Mouse (Mus musculus) hindbrain, embryonic 11.5 days (tissue): ENCODE measurements at regions not wholly inside any gene's neighbourhood (a gene's known extent, or its start where the extent isn't known, plus 50 kb on each side); places are given as distances from the start of the nearest gene placed in this dataset.

Source experiments
- ATAC-seq: fragments of 200-750 bp; cut with Nextera tagmentation; 2 replicates; pipeline ENCODE4 v1.8.0; 2017; ENCODE audit warnings: mild to moderate bottlenecking, moderate TSS enrichment, moderate library complexity; ENCODE audit not compliant: low FRiP score
- DNase-seq: peaks from one replicate; pipeline ENCODE4 v3.0.0-alpha.2; 2015; ENCODE audit warnings: low spot score
- H3K27ac ChIP-seq: fragments of 300-500 bp; sonication (generic); 2 replicates; pipeline ENCODE4 v1.5.1; 2014; ENCODE audit warnings: mild to moderate bottlenecking, low read depth, low read length
- H3K27me3 ChIP-seq: fragments of 300-500 bp; sonication (generic); 2 replicates; pipeline ENCODE4 v1.6.1; 2014; ENCODE audit warnings: mild to moderate bottlenecking, low read length, moderate library complexity, mixed read lengths; ENCODE audit not compliant: control insufficient read depth, insufficient read depth
- H3K36me3 ChIP-seq: fragments of 300-500 bp; sonication (generic); 2 replicates; pipeline ENCODE4 v1.6.1; 2014; ENCODE audit warnings: mild to moderate bottlenecking, low read length, moderate library complexity, mixed read lengths; ENCODE audit not compliant: control insufficient read depth, insufficient read depth
- H3K4me1 ChIP-seq: fragments of 300-500 bp; sonication (generic); replicated peaks from 2 replicates; pipeline ENCODE4 v1.6.1; 2014; ENCODE audit warnings: low read length, mixed read lengths; ENCODE audit not compliant: control insufficient read depth, insufficient read depth
- H3K4me2 ChIP-seq: fragments of 300-500 bp; sonication (generic); replicated peaks from 2 replicates; pipeline ENCODE4 v1.6.1; 2014; ENCODE audit warnings: mild to moderate bottlenecking, low read depth, low read length
- H3K4me3 ChIP-seq: fragments of 300-500 bp; sonication (generic); 2 replicates; pipeline ENCODE4 v1.5.1; 2014; ENCODE audit warnings: low read depth, low read length
- H3K9ac ChIP-seq: fragments of 300-500 bp; sonication (generic); 2 replicates; pipeline ENCODE4 v1.6.1; 2014; ENCODE audit warnings: low read depth, low read length
- H3K9me3 ChIP-seq: fragments of 300-500 bp; sonication (generic); 2 replicates; pipeline ENCODE4 v1.6.1; 2016; ENCODE audit warnings: low read length; ENCODE audit not compliant: control insufficient read depth
- WGBS: fragments of 180-500 bp; shearing (Covaris S2); extraction: QIAGEN DNeasy Blood & Tissue Kit; methylation state at CpG from one replicate; pipeline ENCODE4 v1.1.7; 2014; 5-methylcytosine and 5-hydroxymethylcytosine counted together

- H3K27me3 ChIP-seq = no peaks in the 10 kb centered on the region
- no peak overlapping the region for H3K27ac ChIP-seq
- no peak overlapping the region for H3K9ac ChIP-seq
- no peak overlapping the region for H3K4me3 ChIP-seq
- no peaks in the 10 kb centered on the region for H3K36me3 ChIP-seq
- DNase-seq (no peak), ATAC-seq (no peak)
- H3K4me1 ChIP-seq = no peaks in the 10 kb centered on the region
- H3K9me3 ChIP-seq = no peaks in the 10 kb centered on the region
- no peak overlapping the region for H3K4me2 ChIP-seq
- 81% methylated on average over 1 of the region's 1 CpGs for WGBS
These were observed 277.6 kb upstream of the Marcks start for GRCm38 (mm10) chr10:37416321-37416720.

- Histone ChIP-seq H3K9me3 (no peaks in the 10 kb centered on the region), H3K36me3 (no peaks in the 10 kb centered on the region), H3K27ac (no peak overlapping the region), H3K4me2 (no peak overlapping the region), H3K9ac (no peak overlapping the region), H3K4me3 (no peak overlapping the region), H3K4me1 (no peaks in the 10 kb centered on the region), H3K27me3 (no peaks in the 10 kb centered on the region)
- no peak for DNase-seq
- ATAC-seq = no peak
- WGBS = 83% methylated on average over 1 of the region's 1 CpGs
These were observed 273.7 kb upstream of the Marcks start for GRCm38 (mm10) chr10:37412401-37412800.

GRCm38 (mm10) chr10:37409749-37410148, 271.0 kb upstream of the Marcks start:
- no peak overlapping the region for H3K9ac ChIP-seq
- WGBS = 63% methylated on average over 1 of the region's 1 CpGs
- ATAC-seq = no peak
- no peak overlapping the region for H3K4me2 ChIP-seq
- H3K9me3 ChIP-seq = no peaks in the 10 kb centered on the region
- H3K27ac ChIP-seq = no peak overlapping the region
- H3K4me3 ChIP-seq = no peak overlapping the region
- no peaks in the 10 kb centered on the region for H3K4me1 ChIP-seq
- DNase-seq = no peak
- no peaks in the 10 kb centered on the region for H3K36me3 ChIP-seq
- H3K27me3 ChIP-seq = no peaks in the 10 kb centered on the region

- no peak overlapping the region for H3K4me2 ChIP-seq
- no peaks in the 10 kb centered on the region for H3K4me1 ChIP-seq
- ATAC-seq (no peak), DNase-seq (no peak)
- no peaks in the 10 kb centered on the region for H3K36me3 ChIP-seq
- no peak overlapping the region for H3K4me3 ChIP-seq
- no peak overlapping the region for H3K9ac ChIP-seq
- 96% methylated on average over 2 of the region's 2 CpGs for WGBS
- H3K9me3 ChIP-seq = no peaks in the 10 kb centered on the region
- no peaks in the 10 kb centered on the region for H3K27me3 ChIP-seq
- no peak overlapping the region for H3K27ac ChIP-seq
These were observed 268.8 kb upstream of the Marcks start for GRCm38 (mm10) chr10:37407487-37407886.

- DNase-seq (no peak), ATAC-seq (no peak)
- 89% methylated on average over 4 of the region's 4 CpGs for WGBS
- no peaks in the 10 kb centered on the region for H3K4me1 ChIP-seq
- H3K9me3 ChIP-seq = no peaks in the 10 kb centered on the region
- no peaks in the 10 kb centered on the region for H3K36me3 ChIP-seq
- H3K4me3 ChIP-seq = no peak overlapping the region
- H3K27ac ChIP-seq = no peak overlapping the region
- no peak overlapping the region for H3K9ac ChIP-seq
- no peak overlapping the region for H3K4me2 ChIP-seq
- H3K27me3 ChIP-seq = no peaks in the 10 kb centered on the region
These were observed 266.2 kb upstream of the Marcks start for GRCm38 (mm10) chr10:37404933-37405332.

GRCm38 (mm10) chr10:37404407-37404806, 265.7 kb upstream of the Marcks start:
- Histone ChIP-seq H3K36me3 (no peaks in the 10 kb centered on the region), H3K4me3 (no peak overlapping the region), H3K27ac (no peak overlapping the region), H3K9ac (no peak overlapping the region), H3K4me1 (no peaks in the 10 kb centered on the region), H3K27me3 (no peaks in the 10 kb centered on the region), H3K4me2 (no peak overlapping the region), H3K9me3 (no peaks in the 10 kb centered on the region)
- ATAC-seq (no peak), DNase-seq (no peak)

- no peak overlapping the region for H3K9ac ChIP-seq
- 91% methylated on average over 1 of the region's 1 CpGs for WGBS
- no peaks in the 10 kb centered on the region for H3K9me3 ChIP-seq
- DNase-seq (no peak), ATAC-seq (no peak)
- no peak overlapping the region for H3K4me3 ChIP-seq
- H3K27ac ChIP-seq = no peak overlapping the region
- H3K36me3 ChIP-seq = no peaks in the 10 kb centered on the region
- H3K4me1 ChIP-seq = 0 out of 2 replicates have a peak, but pooled peaks cover 3% of the 10 kb centered on the region
- no peak overlapping the region for H3K4me2 ChIP-seq
- no peaks in the 10 kb centered on the region for H3K27me3 ChIP-seq
These were observed 263.7 kb upstream of the Marcks start for GRCm38 (mm10) chr10:37402376-37402775.

GRCm38 (mm10) chr10:37400991-37401390, 262.3 kb upstream of the Marcks start:
- H3K9me3 ChIP-seq = no peaks in the 10 kb centered on the region
- H3K36me3 ChIP-seq = no peaks in the 10 kb centered on the region
- ATAC-seq = no peak
- H3K4me2 ChIP-seq = no peak overlapping the region
- no peak overlapping the region for H3K9ac ChIP-seq
- H3K4me3 ChIP-seq = no peak overlapping the region
- no peaks in the 10 kb centered on the region for H3K27me3 ChIP-seq
- H3K27ac ChIP-seq = no peak overlapping the region
- DNase-seq = no peak
- WGBS = 50% methylated on average over 1 of the region's 1 CpGs
- H3K4me1 ChIP-seq = 0 out of 2 replicates have a peak, but pooled peaks cover 3% of the 10 kb centered on the region

- Histone ChIP-seq H3K4me3 (no peak overlapping the region), H3K9ac (no peak overlapping the region), H3K36me3 (no peaks in the 10 kb centered on the region), H3K27ac (no peak overlapping the region), H3K27me3 (no peaks in the 10 kb centered on the region), H3K4me1 (0 out of 2 replicates have a peak, but pooled peaks cover 3% of the 10 kb centered on the region), H3K9me3 (no peaks in the 10 kb centered on the region), H3K4me2 (no peak overlapping the region)
- no peak for ATAC-seq
- DNase-seq = no peak
- 33% methylated on average over 4 of the region's 4 CpGs for WGBS
These were observed 261.7 kb upstream of the Marcks start for GRCm38 (mm10) chr10:37400379-37400778.
